Mouse (Mus musculus): Measurements from ENCODE around the gene Bzw1. TPM values are rescaled to one million over a fixed set of nuclear protein-coding genes. Genes with fewer than 3 reads are reported as not detected.

The Bzw1 gene
- polyA plus RNA-seq, 1 experiment from 2014 or later = 230 TPM

DNA sequence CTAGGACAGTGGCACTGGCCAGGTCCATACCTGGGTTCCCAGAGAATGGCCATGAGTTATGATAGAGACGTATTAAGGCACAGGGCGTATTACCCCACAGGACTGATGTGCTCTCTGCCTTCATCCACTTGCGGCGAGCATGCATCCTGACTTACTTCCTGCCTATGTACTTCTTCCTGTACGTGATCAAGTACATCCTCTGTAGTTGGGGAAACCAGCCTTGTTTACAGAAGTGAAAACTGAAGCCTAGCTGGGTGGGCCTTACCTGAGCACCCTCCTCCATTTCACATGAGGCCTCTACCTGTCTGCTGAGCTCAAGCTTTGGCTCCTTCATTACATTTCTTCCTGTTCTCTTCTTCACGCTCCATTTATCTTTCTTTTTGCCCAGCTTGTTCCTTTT is 61.6 kb downstream of the Bzw1 start:
- Histone ChIP-seq H3K36me3 (ENCODE audit: control insufficient read depth, insufficient read depth, low read length) (0 out of 2 replicates have a peak, but pooled peaks cover 4% of the 10 kb centered on the region), H3K4me2 (replicated peaks; ENCODE audit: low read depth) (no peak overlapping the region), H3K9ac (ENCODE audit: low read length) (no peak overlapping the region), H3K9me3 (ENCODE audit: control insufficient read depth, low read length) (no peaks in the 10 kb centered on the region), H3K27me3 (ENCODE audit: control insufficient read depth, insufficient read depth, low read length) (no peaks in the 10 kb centered on the region), H3K4me1 (replicated peaks; ENCODE audit: control insufficient read depth, insufficient read depth) (no peaks in the 10 kb centered on the region), H3K27ac (replicated peaks) (no peak overlapping the region), H3K4me3 (ENCODE audit: low read depth, low read length) (no peak overlapping the region)
- no peak for DNase-seq (ENCODE audit: low spot score)
- no peak for ATAC-seq (ENCODE audit: low FRiP score, low TSS enrichment)
- WGBS = 91% methylated on average over 6 of the region's 6 CpGs
- TF ChIP-seq EP300 (optimal IDR thresholded peaks at IDR 0.05) = no peak
- TF ChIP-seq CTCF (IDR thresholded peaks at IDR 0.05; ENCODE audit: low read depth) = no peak

Other genes with a start within 250 kb of the Bzw1 start
- 24.8 and 26.3 TPM in 2 replicates for gene Aox4, start 182.5 kb upstream of the Bzw1 start, polyA plus RNA-seq (2015; fragmentation: Nextera tagmentation; extraction: Ambion mirVana)
- 0.01 and 0.04 TPM in 2 replicates for gene Aox2, start 114.6 kb upstream of the Bzw1 start, polyA plus RNA-seq (2015; fragmentation: Nextera tagmentation; extraction: Ambion mirVana)
- 107 and 111 TPM in 2 replicates for gene Clk1, start 31.2 kb downstream of the Bzw1 start, polyA plus RNA-seq (2015; fragmentation: Nextera tagmentation; extraction: Ambion mirVana)
- gene Nif3l1, start 52.3 kb downstream of the Bzw1 start, polyA plus RNA-seq (2015; fragmentation: Nextera tagmentation; extraction: Ambion mirVana) = 20.9 and 23.7 TPM in 2 replicates
- gene Ppil3, start 52.6 kb downstream of the Bzw1 start, polyA plus RNA-seq (2015; fragmentation: Nextera tagmentation; extraction: Ambion mirVana) = 29.3 and 32.8 TPM in 2 replicates
- gene Orc2, start 112.2 kb downstream of the Bzw1 start, polyA plus RNA-seq (2015; fragmentation: Nextera tagmentation; extraction: Ambion mirVana) = 10.6 and 11.6 TPM in 2 replicates
- 4.4 and 5.4 TPM in 2 replicates for gene Fam126b, start 193.4 kb downstream of the Bzw1 start, polyA plus RNA-seq (2015; fragmentation: Nextera tagmentation; extraction: Ambion mirVana)
- 199 and 217 TPM in 2 replicates for gene Ndufb3, start 193.5 kb downstream of the Bzw1 start, polyA plus RNA-seq (2015; fragmentation: Nextera tagmentation; extraction: Ambion mirVana)